Mouse (Mus musculus): ENCODE measurements around the gene Bcat2.

DNA sequence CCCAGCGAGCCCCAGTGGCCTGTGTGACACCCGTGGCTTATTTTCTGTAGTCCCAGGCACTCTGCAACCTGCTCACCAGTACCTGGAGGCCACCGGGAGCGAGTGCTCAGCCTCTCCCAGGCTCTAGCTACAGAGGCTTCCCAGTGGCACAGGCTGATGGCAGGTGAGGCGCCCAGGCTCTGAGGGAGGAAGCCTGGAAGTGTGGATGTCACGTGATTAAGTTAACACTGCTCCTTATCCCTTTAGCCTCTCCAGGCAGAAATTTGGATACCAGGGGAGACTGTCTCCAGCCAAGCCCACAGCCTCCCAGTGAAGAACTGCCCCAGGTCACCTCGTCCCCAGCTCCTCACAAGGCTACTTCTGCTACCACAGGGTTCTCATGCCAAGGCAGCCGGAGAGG, 16.4 kb upstream of the Bcat2 start:
- TF ChIP-seq CTCF (IDR thresholded peaks at IDR 0.05; ENCODE audit: control insufficient read depth, insufficient read depth, insufficient replicate concordance, low read depth, low read length) (no peak), POLR2A (IDR thresholded peaks at IDR 0.05; ENCODE audit: control insufficient read depth, low read depth, low read length) (no peak)

Data from testis, adult 2 months (tissue).